Mouse (Mus musculus): Measurements from ENCODE around the gene Olfr331.
"Not testable (repeated sequence)": the region's sequence is repeated elsewhere in the genome, so short reads cannot be mapped to it uniquely, and the experiment has no call there.

The Olfr331 gene

DNA sequence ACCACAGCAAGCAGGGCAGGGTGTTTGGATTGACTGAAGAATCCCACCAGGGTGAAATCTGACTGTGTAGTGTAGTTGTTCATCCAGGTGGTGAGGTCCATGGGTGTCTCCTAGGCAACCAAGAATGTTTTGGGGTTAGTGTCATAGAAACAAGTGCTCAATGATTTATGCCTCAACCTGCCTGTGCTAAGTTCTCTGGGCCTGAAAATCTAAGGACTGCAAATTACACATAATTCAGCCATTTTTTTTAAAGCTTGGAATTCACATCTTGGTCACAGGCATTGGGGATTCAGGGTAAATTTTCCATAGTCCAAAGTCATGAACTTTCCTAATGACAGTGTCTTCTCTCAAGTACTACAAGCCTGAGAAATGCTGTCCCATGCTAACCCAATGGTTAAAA, at the start of gene Olfr331:
Gene Olfr331, minus strand, starts transcription at position 101 of the 400 bp plus-strand sequence.
- not testable (repeated sequence) for DNase-seq

DNA sequence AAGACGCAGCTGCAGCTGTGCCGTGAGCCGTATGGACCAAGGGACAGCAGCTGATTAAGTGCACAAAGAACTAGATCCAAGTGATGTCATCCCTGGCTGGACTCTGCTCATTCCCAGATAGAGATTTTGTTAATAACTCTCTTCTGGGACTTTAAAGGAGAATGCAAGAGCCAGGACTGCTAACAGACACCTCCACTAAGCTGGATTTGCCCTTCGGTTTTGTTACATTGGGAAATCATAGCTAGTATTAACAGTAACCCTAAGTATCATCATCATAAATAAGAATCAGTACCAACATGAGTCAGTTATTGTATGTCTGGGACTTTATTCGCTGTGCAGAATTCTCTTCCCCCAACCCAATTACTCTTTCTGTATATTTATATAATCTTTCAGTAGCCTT, 44.0 kb upstream of the Olfr331 start, which contains the start of gene Olfr329-ps:
Gene Olfr329-ps, minus strand, starts transcription at position 101 of the 400 bp plus-strand sequence.
- DNase-seq: no peak

DNA sequence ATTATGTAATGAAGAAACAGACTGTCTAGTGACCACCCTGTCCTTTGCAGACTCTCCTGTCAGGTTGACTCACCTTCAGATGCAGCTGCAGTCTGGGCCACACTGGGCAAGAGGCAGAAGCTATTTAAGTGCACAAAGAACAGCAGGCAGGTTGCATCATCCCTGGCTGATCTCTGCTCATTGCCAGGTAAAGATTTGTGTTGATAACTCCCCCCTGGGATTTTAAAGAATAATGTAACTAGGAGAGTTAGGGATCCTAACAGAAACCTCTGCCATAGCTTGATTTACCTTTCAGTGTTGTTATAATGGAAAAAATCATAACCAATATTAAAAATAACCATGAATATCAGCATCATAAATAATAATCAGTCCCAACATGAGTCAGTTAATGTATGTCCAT, 32.4 kb upstream of the Olfr331 start, which contains the start of gene Olfr330:
Gene Olfr330, minus strand, starts transcription at position 101 of the 400 bp plus-strand sequence.
- not testable (repeated sequence) for DNase-seq

DNA sequence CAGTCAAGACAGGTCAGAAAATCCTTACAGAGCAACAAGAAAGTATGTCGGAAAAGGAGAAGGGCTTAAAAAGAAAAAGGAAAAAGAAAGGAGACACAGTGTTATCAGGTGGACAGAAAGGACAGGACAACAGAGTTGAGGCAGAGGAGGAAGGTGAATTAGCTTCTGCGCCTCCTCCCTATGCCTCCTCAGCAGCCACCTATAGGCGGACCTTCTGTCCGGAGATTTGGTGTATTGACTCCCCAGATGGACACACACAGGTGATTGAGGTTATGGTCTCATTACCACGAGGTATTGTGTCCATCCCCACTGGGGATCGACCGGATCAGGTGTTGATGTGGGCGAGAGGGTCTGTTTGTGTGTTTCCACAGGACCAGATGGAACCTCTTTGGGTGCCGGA, 17.4 kb upstream of the Olfr331 start:
- peak; percentile 29 for DNase-seq

DNA sequence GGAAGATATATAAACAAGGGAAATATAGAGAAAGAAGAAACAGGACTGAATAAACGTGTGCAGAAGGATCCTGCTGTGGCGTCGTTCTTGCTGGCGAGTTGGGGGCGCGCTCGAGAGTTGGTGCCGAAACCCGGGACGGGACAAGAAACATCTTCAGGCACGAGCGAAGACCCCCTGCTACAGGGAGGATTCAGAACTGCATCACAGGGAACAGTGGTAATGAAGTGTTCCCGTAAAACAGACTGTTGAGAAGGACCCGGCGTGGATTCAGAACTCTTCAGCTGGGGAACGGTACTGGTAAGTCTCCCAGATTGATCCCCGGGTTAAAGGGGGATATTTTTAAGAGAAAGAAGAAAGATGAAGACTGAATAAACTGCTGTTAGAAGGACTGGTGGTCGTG, 16.5 kb upstream of the Olfr331 start:
- peak; percentile 68 for DNase-seq

DNA sequence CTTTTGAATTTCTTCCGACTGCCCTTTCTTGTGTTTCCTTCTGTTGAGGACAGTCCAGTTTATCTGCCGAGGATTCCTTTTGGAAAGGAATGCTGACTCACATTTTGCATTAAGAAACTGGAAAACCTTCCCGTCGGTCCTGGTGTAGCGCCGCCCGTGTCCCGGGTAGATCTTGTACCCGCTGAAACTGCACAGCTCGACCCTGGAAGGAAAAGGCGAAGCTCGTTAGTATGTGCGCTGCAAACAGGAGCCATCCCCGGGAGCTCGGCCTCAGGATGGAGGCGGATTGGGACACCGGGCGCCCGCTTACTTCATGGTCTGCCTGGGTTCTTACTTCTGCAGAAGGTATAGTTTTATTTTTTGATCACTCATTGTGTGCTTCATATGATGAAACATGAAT, 6.7 kb upstream of the Olfr331 start:
- not testable (repeated sequence) for DNase-seq

DNA sequence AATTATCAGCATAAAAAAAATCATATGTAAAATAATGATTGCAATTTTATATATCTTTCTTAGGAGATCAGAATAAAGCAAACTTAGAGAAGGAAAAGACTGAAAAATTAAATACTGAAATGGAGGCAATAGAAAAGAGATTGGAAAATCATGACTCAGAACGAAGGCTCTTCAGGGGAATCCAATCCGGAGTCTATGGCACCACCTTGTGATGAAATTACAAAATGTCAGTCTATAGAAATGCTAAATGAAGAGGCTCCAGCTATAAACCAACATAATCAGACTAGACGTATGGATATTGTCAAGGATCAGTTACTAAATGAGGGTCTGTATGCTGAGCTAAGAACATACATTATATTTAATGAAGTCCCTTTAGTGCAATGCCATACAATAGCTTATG, 3.1 kb downstream of the Olfr331 start:
- no peak for DNase-seq

DNA sequence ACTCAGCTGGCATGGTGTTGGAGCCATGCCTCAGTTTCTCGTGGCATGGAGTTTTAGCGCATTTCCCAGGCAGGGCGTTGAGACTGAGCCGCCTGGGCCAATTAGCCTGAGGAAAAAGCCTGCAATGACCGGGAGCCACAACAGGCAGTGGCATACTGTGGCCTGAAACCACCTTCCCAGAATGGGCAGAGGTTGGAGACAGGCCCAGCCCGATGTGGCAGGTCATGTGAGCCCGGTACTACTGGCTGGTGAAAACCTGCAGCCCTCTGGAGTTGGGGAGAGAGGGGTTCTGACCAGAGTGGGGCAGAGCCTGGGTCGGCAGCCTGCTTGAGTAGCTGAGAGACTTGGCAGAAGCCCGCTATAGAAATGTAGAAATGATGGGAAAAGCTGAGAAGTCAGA, 3.6 kb downstream of the Olfr331 start:
- no peak for DNase-seq

DNA sequence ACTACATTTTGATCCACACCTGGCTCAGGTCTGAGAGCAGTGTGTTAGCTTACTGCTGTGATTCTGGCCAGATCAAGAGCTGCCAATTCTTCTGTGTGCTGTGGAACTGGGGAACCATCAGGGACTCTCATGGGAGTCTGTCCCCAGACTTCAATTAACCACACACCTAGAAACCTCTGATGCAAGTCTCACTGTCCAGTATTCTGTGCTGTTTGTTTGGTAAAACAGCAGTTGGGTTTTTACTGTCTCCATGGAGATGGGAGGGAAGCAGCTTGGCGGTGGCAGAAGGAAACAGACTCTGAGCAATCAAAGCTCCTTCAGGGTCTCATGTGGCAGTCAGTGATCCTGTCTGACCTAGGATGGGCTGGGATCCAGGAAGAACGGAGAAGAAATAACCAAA, 9.9 kb downstream of the Olfr331 start, which contains the start of gene Olfr332:
Gene Olfr332, minus strand, starts transcription at position 101 of the 400 bp plus-strand sequence.
- no peak for DNase-seq

DNA sequence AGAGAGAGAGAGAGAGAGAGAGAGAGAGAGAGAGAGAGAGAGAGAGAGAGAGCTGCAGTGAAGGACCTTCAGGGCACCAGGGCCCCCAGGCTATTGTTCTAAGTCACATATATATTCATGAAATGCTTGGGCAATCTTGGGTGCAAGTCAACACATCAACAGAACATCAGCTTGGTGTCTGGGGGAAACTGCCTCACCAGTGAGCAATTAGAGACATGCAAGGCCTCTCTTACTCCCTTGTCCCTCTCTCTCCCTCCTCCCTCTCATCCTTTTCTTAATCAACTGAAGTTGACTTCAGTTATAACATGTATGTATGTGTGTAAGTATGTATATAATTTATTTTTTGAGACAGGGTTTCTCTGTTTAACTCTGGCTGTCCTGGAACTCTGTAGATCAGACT, 40.2 kb downstream of the Olfr331 start, which contains the start of gene Olfr30:
Gene Olfr30, minus strand, starts transcription at position 101 of the 400 bp plus-strand sequence.
- no peak for DNase-seq

DNA sequence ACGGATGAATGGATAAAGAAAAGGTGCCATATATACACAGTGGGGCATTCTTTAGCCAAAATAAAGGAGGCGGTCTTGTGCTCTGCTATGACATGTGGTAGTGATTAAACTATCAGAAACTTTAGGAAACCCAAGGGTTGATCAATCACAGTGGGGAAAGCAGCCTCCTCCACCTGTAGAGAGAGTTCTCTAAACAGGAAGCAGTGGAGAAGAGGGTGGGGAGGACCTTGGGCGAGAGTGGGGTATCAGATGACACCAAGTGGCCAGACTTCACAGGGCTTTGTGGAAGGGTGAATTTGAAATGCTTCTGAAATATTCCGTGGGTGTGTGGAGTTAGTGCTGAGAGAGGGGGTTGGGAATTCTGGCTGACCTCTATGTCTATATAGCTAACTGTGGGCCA, 48.8 kb downstream of the Olfr331 start:
- no peak for DNase-seq

DNA sequence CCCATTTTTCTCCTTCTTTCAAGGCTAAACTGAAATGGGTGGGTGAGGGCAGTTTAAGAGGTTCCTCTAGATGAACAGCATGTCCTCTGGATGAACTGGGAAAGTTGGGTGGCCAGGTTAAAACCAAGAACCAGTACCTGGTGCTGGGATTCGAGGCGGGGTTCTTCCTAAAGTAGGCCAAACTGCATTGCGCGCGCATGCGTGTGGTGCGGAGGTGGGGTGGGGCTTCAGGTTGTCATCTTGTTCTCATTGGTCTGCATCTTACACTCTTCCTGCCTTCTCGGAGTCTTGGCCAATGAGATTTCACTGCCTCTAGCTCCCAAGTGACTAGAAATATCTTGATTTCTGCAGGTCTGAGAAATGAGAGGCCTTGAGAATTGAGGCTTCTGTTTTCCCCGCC, 49.6 kb downstream of the Olfr331 start, which contains the start of gene Lypd9:
Gene Lypd9, minus strand, starts transcription at position 165 of the 400 bp plus-strand sequence.
- no peak for DNase-seq

Measured in thymus, postnatal 14 days (tissue).